Comparison of ENCODE assay signal across 8 mouse cellular contexts in the genomic region with DNA sequence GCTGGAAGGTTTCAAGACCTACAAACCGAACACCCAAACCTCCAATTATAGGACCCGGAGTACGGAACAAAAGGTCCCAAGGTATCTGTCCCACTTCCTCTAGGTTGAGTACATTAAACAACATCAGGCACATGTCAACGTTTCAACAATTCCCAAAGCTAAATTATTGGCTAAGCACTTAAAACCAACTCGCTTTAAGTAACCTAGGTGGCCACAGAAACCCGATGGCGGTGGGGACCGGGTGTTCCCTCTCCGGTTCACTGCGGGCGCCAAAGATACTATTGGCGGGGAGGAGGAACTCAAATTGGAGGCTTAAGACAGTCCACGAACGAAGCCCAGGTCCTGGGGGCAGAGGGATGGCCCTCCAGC. TPM values are rescaled to one million over a fixed set of nuclear protein-coding genes. Genes with fewer than 3 reads are reported as not detected.
A peak's percentile ranks its signal among the peaks of the same experiment; 100 is the strongest.
DNase-seq lines count a peak whose midpoint lies in the region; ATAC-seq and TF ChIP-seq lines count a peak whose summit lies in the region.

No protein-coding gene starts in this region.

- H3K27ac ChIP-seq in kidney, embryonic 14.5 days (ENCODE audit: low read depth, low read length), result peak overlapping the region; percentile 77; the same call in 1 of the 2 replicates
- peak overlapping the region; percentile 97 for H3K27ac ChIP-seq in hindbrain, embryonic 10.5 days

- intact Hi-C loops in left cerebral cortex, postnatal 14 days (cut with DNase I), result loop anchor here (5.0 kb wide), 1 partner anchor 112 kb away; no protein-coding TSS in a partner anchor

- no peaks in the 10 kb centered on the region for H3K9me3 ChIP-seq in kidney, embryonic 14.5 days (ENCODE audit: control insufficient read depth, low read length)
- no peaks in the 10 kb centered on the region for H3K9me3 ChIP-seq in hindbrain, embryonic 10.5 days

- no peak for DNase-seq in kidney, adult 11 months
- DNase-seq in brain, embryonic 14.5 days (ENCODE audit: low read depth), result peak; percentile 59
- no peak for DNase-seq in hindbrain, embryonic 10.5 days (ENCODE audit: low spot score)
- DNase-seq in left cerebral cortex, postnatal 14 days (ENCODE audit: low spot score in 2 of 2), result no peak
- no peak for DNase-seq in cerebellum, adult 11-12 months
- no peak for DNase-seq in MN1 (ENCODE audit: low spot score)

- WGBS in kidney, embryonic 14.5 days, result 2% methylated on average over 14 of the region's 14 CpGs
- under 1% methylated on average over 14 of the region's 14 CpGs for WGBS in hindbrain, embryonic 10.5 days

- peaks cover 13% of the 10 kb centered on the region; the same call in 1 of the 2 replicates for H3K4me1 ChIP-seq in kidney, embryonic 14.5 days (ENCODE audit: control insufficient read depth, insufficient read depth, low read length)
- H3K4me1 ChIP-seq in hindbrain, embryonic 10.5 days (replicated peaks), result peaks cover 27% of the 10 kb centered on the region

- H3K9ac ChIP-seq in kidney, embryonic 14.5 days (ENCODE audit: low read depth, low read length), result peak overlapping the region; percentile 90

- no peak for TF ChIP-seq CTCF in brain, embryonic 14.5 days (IDR thresholded peaks at IDR 0.05; ENCODE audit: borderline replicate concordance, extremely low read depth, insufficient read depth, insufficient read length)

- peak overlapping the region; percentile 84 for H3K4me2 ChIP-seq in kidney, embryonic 14.5 days (replicated peaks; ENCODE audit: low read depth, low read length)

- no peaks in the 10 kb centered on the region for H3K27me3 ChIP-seq in kidney, embryonic 14.5 days (ENCODE audit: control insufficient read depth, insufficient read depth, low read length)
- H3K27me3 ChIP-seq in hindbrain, embryonic 10.5 days (ENCODE audit: insufficient read depth, poor library complexity, severe bottlenecking), result no peaks in the 10 kb centered on the region

- ATAC-seq in kidney, embryonic 14.5 days (ENCODE audit: low FRiP score, low TSS enrichment), result no peak; the same call in 1 of the 2 replicates
- ATAC-seq in megakaryocyte progenitor cell, adult 5-6 weeks (replicated peaks; ENCODE audit: poor library complexity), result peak; percentile 18; the same call in 1 of the 2 replicates

- H3K36me3 ChIP-seq in kidney, embryonic 14.5 days (ENCODE audit: control insufficient read depth, insufficient read depth, low read length), result no peaks in the 10 kb centered on the region
- H3K36me3 ChIP-seq in hindbrain, embryonic 10.5 days, result no peaks in the 10 kb centered on the region

- TF ChIP-seq POLR2A in brain, embryonic 14.5 days (IDR thresholded peaks at IDR 0.05; ENCODE audit: borderline replicate concordance, extremely low read depth, insufficient read depth, insufficient read length, poor library complexity, severe bottlenecking), result no peak

- peak overlapping the region; percentile 73 for H3K4me3 ChIP-seq in kidney, embryonic 14.5 days (ENCODE audit: low read length)
- peak overlapping the region; percentile 81 for H3K4me3 ChIP-seq in hindbrain, embryonic 10.5 days

RNA-seq across cellular contexts. Expression of gene Cdk14, which starts 40.6 kb away (rescaled TPM):
- polyA plus RNA-seq in kidney, embryonic 14.5 days (2014; fragmentation: Nextera tagmentation; extraction: Ambion mirVana), result 12.7 and 18.9 TPM in 2 replicates
- 19.2 and 33.3 TPM in 2 replicates for polyA plus RNA-seq in brain, embryonic 14.5 days (2012; rRNA removed)
- 14.3 and 19.0 TPM in 2 replicates for polyA plus RNA-seq in hindbrain, embryonic 10.5 days (2016; fragmentation: Nextera tagmentation; extraction: Ambion mirVana)
- total RNA-seq in megakaryocyte progenitor cell, adult 5-6 weeks (2015), result 0.88 and 1.7 TPM in 2 replicates
- 0.07 and 0.25 TPM in 2 replicates for total RNA-seq in megakaryocyte progenitor cell, adult 5-6 weeks (2017)
- total RNA-seq in left cerebral cortex, postnatal 14 days (2021), result 100 to 1,000 TPM; 159 to 167 TPM
